Mouse (Mus musculus) frontal cortex, postnatal 14 days (tissue): Measurements from ENCODE around the gene Vmn2r63.
"Not testable (repeated sequence)": the region's sequence is repeated elsewhere in the genome, so short reads cannot be mapped to it uniquely, and the experiment has no call there.

Source experiments
- DNase-seq, 2 experiments: peaks; one replicate each; pipeline ENCODE4 v3.0.0; 2022; ENCODE audit warnings: low spot score in 2 of 2

Vmn2r63 gene

GRCm38 (mm10) chr7:42933722-42934121 lies at the start of gene Vmn2r63:
Vmn2r63 (minus strand) TSS chr7:42933822.
- DNase-seq = not testable (repeated sequence)

GRCm38 (mm10) chr7:42980739-42981138 lies 47.1 kb upstream of the Vmn2r63 start:
- no peak for DNase-seq

GRCm38 (mm10) chr7:42980098-42980497 lies 46.5 kb upstream of the Vmn2r63 start:
- no peak for DNase-seq

- no peak for DNase-seq
These were observed 31.6 kb upstream of the Vmn2r63 start for GRCm38 (mm10) chr7:42965246-42965645.

GRCm38 (mm10) chr7:42898067-42898466 lies 35.6 kb downstream of the Vmn2r63 start:
- DNase-seq = not testable (repeated sequence)

GRCm38 (mm10) chr7:42878090-42878489 lies 55.5 kb downstream of the Vmn2r63 start:
- DNase-seq = no peak

- DNase-seq = not testable (repeated sequence)
These were observed 66.7 kb downstream of the Vmn2r63 start, which contains the start of gene Gm2381 for GRCm38 (mm10) chr7:42866801-42867458. Gm2381 (minus strand) TSS chr7:42867234.
